Mouse (Mus musculus) heart, embryonic 16.5 days (tissue): ENCODE data around the gene Sord. TPM values are rescaled to one million over a fixed set of nuclear protein-coding genes. Genes with fewer than 3 reads are reported as not detected.
"Not testable (repeated sequence)": the region's sequence is repeated elsewhere in the genome, so short reads cannot be mapped to it uniquely, and the experiment has no call there.

ENCODE experiments used
- ATAC-seq: fragments of 200-750 bp; cut with Nextera tagmentation; replicated peaks from 2 replicates; pipeline ENCODE4 v1.8.0; 2017; ENCODE audit warnings: moderate number of reproducible peaks; ENCODE audit not compliant: insufficient read depth, low FRiP score; ENCODE audit errors: extremely low read depth
- H3K27ac ChIP-seq: fragments of 300-500 bp; sonication (generic); 2 replicates; pipeline ENCODE4 v1.5.1; 2014; ENCODE audit warnings: mild to moderate bottlenecking, low read length, control low read depth, moderate library complexity
- H3K27me3 ChIP-seq: fragments of 300-500 bp; sonication (generic); 2 replicates; pipeline ENCODE4 v1.6.1; 2014; ENCODE audit warnings: low read length, mixed read lengths; ENCODE audit not compliant: control insufficient read depth, insufficient read depth
- H3K36me3 ChIP-seq: fragments of 300-500 bp; sonication (generic); 2 replicates; pipeline ENCODE4 v1.6.1; 2014; ENCODE audit not compliant: control insufficient read depth, insufficient read depth
- H3K4me1 ChIP-seq: fragments of 300-500 bp; sonication (generic); 2 replicates; pipeline ENCODE4 v1.6.1; 2014; ENCODE audit warnings: low read length, mixed read lengths; ENCODE audit not compliant: control insufficient read depth, insufficient read depth
- H3K4me2 ChIP-seq: fragments of 300-500 bp; sonication (generic); 2 replicates; pipeline ENCODE4 v1.6.1; 2014; ENCODE audit warnings: low read depth, mild to moderate bottlenecking, control low read depth, low read length
- H3K4me3 ChIP-seq: fragments of 300-500 bp; sonication (generic); 2 replicates; pipeline ENCODE4 v1.5.1; 2014; ENCODE audit warnings: mild to moderate bottlenecking, control low read depth, low read length
- H3K9ac ChIP-seq: fragments of 300-500 bp; sonication (generic); 2 replicates; pipeline ENCODE4 v1.6.1; 2014; ENCODE audit warnings: low read length, control low read depth
- H3K9me3 ChIP-seq: fragments of 300-500 bp; sonication (generic); replicated peaks from 2 replicates; pipeline ENCODE4 v1.6.1; 2016; ENCODE audit warnings: low read length; ENCODE audit not compliant: control insufficient read depth
- WGBS: fragments of 180-500 bp; shearing (Covaris S2); extraction: QIAGEN DNeasy Blood & Tissue Kit; methylation state at CpG from one replicate; pipeline ENCODE4 v1.1.7; 2014; 5-methylcytosine and 5-hydroxymethylcytosine counted together
- polyA plus RNA-seq: library from polyadenylated mRNA; unstranded; fragments of >200 nt; fragmentation: Nextera tagmentation; extraction: Ambion mirVana; gene quantifications from 2 replicates; pipeline ENCODE4 v1.2.1, GENCODE M21; 2015

Gene Sord
- polyA plus RNA-seq, 1 experiment from 2014 or later: 73.7 TPM

- H3K4me3 ChIP-seq, H3K4me2 ChIP-seq, H3K9ac ChIP-seq, H3K4me1 ChIP-seq, H3K27me3 ChIP-seq, ATAC-seq, H3K36me3 ChIP-seq, H3K9me3 ChIP-seq, H3K27ac ChIP-seq: not testable (repeated sequence)
- 71% methylated on average over 4 of the region's 4 CpGs for WGBS
These were observed 17.5 kb upstream of the Sord start for GRCm38 (mm10) chr2:122217075-122217474.

GRCm38 (mm10) chr2:122218234-122218633 lies 16.3 kb upstream of the Sord start:
- Histone ChIP-seq H3K9me3 (no peaks in the 10 kb centered on the region), H3K27ac (no peak overlapping the region), H3K27me3 (no peaks in the 10 kb centered on the region), H3K4me1 (no peaks in the 10 kb centered on the region), H3K9ac (no peak overlapping the region), H3K4me2 (no peak overlapping the region), H3K36me3 (no peaks in the 10 kb centered on the region), H3K4me3 (no peak overlapping the region)
- no peak for ATAC-seq
- WGBS: 78% methylated on average over 2 of the region's 2 CpGs

GRCm38 (mm10) chr2:122221378-122221777 lies 13.2 kb upstream of the Sord start:
- Histone ChIP-seq H3K9ac (no peak overlapping the region), H3K36me3 (no peaks in the 10 kb centered on the region), H3K27ac (no peak overlapping the region), H3K4me1 (no peaks in the 10 kb centered on the region), H3K27me3 (no peaks in the 10 kb centered on the region), H3K4me2 (no peak overlapping the region), H3K9me3 (no peaks in the 10 kb centered on the region), H3K4me3 (no peak overlapping the region)
- ATAC-seq: no peak
- 27% methylated on average over 4 of the region's 4 CpGs for WGBS

- Histone ChIP-seq H3K36me3 (no peaks in the 10 kb centered on the region), H3K27me3 (no peaks in the 10 kb centered on the region), H3K9me3 (no peaks in the 10 kb centered on the region), H3K9ac (no peak overlapping the region), H3K4me3 (no peak overlapping the region), H3K4me2 (no peak overlapping the region), H3K4me1 (no peaks in the 10 kb centered on the region), H3K27ac (no peak overlapping the region)
- ATAC-seq: no peak
- WGBS: 18% methylated on average over 5 of the region's 5 CpGs
These were observed 12.8 kb upstream of the Sord start for GRCm38 (mm10) chr2:122221798-122222197.

- Histone ChIP-seq H3K4me1 (no peaks in the 10 kb centered on the region), H3K4me2 (no peak overlapping the region), H3K27ac (no peak overlapping the region), H3K9me3 (no peaks in the 10 kb centered on the region), H3K27me3 (no peaks in the 10 kb centered on the region), H3K36me3 (no peaks in the 10 kb centered on the region), H3K4me3 (no peak overlapping the region), H3K9ac (no peak overlapping the region)
- WGBS: 71% methylated on average over 5 of the region's 5 CpGs
- ATAC-seq: no peak
These were observed 12.3 kb upstream of the Sord start for GRCm38 (mm10) chr2:122222272-122222671.

- H3K9me3 ChIP-seq: no peaks in the 10 kb centered on the region
- no peak overlapping the region for H3K9ac ChIP-seq
- H3K4me3 ChIP-seq: no peak overlapping the region
- ATAC-seq: no peak
- H3K27me3 ChIP-seq: no peaks in the 10 kb centered on the region
- no peaks in the 10 kb centered on the region for H3K36me3 ChIP-seq
- no peak overlapping the region for H3K4me2 ChIP-seq
- H3K4me1 ChIP-seq: no peaks in the 10 kb centered on the region
- no peak overlapping the region for H3K27ac ChIP-seq
These were observed 10.9 kb upstream of the Sord start for GRCm38 (mm10) chr2:122223654-122224053.

- Histone ChIP-seq H3K27ac (no peak overlapping the region), H3K27me3 (no peaks in the 10 kb centered on the region), H3K9me3 (no peaks in the 10 kb centered on the region), H3K36me3 (no peaks in the 10 kb centered on the region), H3K4me1 (peaks cover 4% of the 10 kb centered on the region), H3K4me2 (no peak overlapping the region), H3K4me3 (no peak overlapping the region), H3K9ac (no peak overlapping the region)
- no peak for ATAC-seq
- 79% methylated on average over 6 of the region's 6 CpGs for WGBS
These were observed 4.2 kb upstream of the Sord start for GRCm38 (mm10) chr2:122230395-122230794.

- Histone ChIP-seq H3K4me3 (no peak overlapping the region), H3K27ac (no peak overlapping the region), H3K4me2 (no peak overlapping the region), H3K9me3 (no peaks in the 10 kb centered on the region), H3K4me1 (peaks cover 8% of the 10 kb centered on the region), H3K9ac (no peak overlapping the region), H3K36me3 (no peaks in the 10 kb centered on the region), H3K27me3 (no peaks in the 10 kb centered on the region)
- no peak for ATAC-seq
- 85% methylated on average over 9 of the region's 9 CpGs for WGBS
These were observed 2.9 kb upstream of the Sord start for GRCm38 (mm10) chr2:122231616-122232015.

GRCm38 (mm10) chr2:122233341-122233740 lies 1.2 kb upstream of the Sord start:
- Histone ChIP-seq H3K9ac (no peak overlapping the region), H3K9me3 (no peaks in the 10 kb centered on the region), H3K36me3 (no peaks in the 10 kb centered on the region), H3K4me3 (no peak overlapping the region), H3K4me1 (peaks cover 8% of the 10 kb centered on the region), H3K4me2 (no peak overlapping the region), H3K27ac (no peak overlapping the region), H3K27me3 (no peaks in the 10 kb centered on the region)
- ATAC-seq: no peak
- 56% methylated on average over 5 of the region's 5 CpGs for WGBS
